Mouse (Mus musculus) ES-E14 (cell line): ENCODE measurements around the gene Prss42. TPM values are rescaled to one million over a fixed set of nuclear protein-coding genes. Genes with fewer than 3 reads are reported as not detected.
A peak's percentile ranks its signal among the peaks of the same experiment; 100 is the strongest.

Source experiments
- DNase-seq: peaks from one replicate; pipeline ENCODE4 v3.0.0-alpha.2; 2013; ENCODE audit warnings: low read depth, low spot score
- H3K27ac ChIP-seq: 2 replicates; pipeline ENCODE4 v1.5.1; 2012; ENCODE audit warnings: low read depth, mild to moderate bottlenecking, low read length, moderate library complexity, mixed read lengths; ENCODE audit not compliant: poor library complexity, insufficient read depth, severe bottlenecking
- H3K36me3 ChIP-seq: 2 replicates; pipeline ENCODE4 v1.6.1; 2012; ENCODE audit warnings: mild to moderate bottlenecking, low read length, moderate library complexity, mixed read lengths; ENCODE audit not compliant: control insufficient read depth, poor library complexity, insufficient read depth, severe bottlenecking
- H3K4me1 ChIP-seq, 2 experiments: fragments of 150-350 bp in 1 of 2; sonication (generic) in 1 of 2; 2 replicates each; pipeline ENCODE4 v1.6.1; 2012; ENCODE audit warnings: low read length in 2 of 2, mild to moderate bottlenecking in 1 of 2, mixed read lengths in 1 of 2; ENCODE audit not compliant: control insufficient read depth in 2 of 2, insufficient read depth in 2 of 2, poor library complexity in 1 of 2
- H3K4me3 ChIP-seq, 2 experiments: fragments of 150-350 bp in 1 of 2; sonication (generic) in 1 of 2; 2 replicates each; pipeline ENCODE4 v1.5.1; 2012; ENCODE audit warnings: low read length in 2 of 2, low read depth in 1 of 2, mild to moderate bottlenecking in 1 of 2, mixed read lengths in 1 of 2; ENCODE audit not compliant: insufficient read depth in 1 of 2, poor library complexity in 1 of 2, severe bottlenecking in 1 of 2
- H3K9ac ChIP-seq: 2 replicates; pipeline ENCODE4 v1.6.1; 2012; ENCODE audit warnings: low read depth, mild to moderate bottlenecking, low read length, mixed read lengths; ENCODE audit not compliant: poor library complexity, insufficient read depth, severe bottlenecking
- H3K9me3 ChIP-seq: fragments of 150-350 bp; sonication (generic); 2 replicates; pipeline ENCODE4 v1.6.1; 2012; ENCODE audit warnings: low read depth, mild to moderate bottlenecking, low read length; ENCODE audit not compliant: control insufficient read depth, insufficient read depth
- CHD2 ChIP-seq: IDR thresholded peaks from 2 replicates; pipeline ENCODE4 v1.6.1; 2014; ENCODE audit warnings: mild to moderate bottlenecking, low read depth, low read length, inconsistent platforms
- HCFC1 ChIP-seq: IDR thresholded peaks from 2 replicates; pipeline ENCODE4 v1.6.1; 2012; ENCODE audit warnings: low read length, inconsistent platforms, borderline replicate concordance; ENCODE audit not compliant: insufficient read depth
- MAFK ChIP-seq: IDR thresholded peaks from 2 replicates; pipeline ENCODE4 v1.6.1; 2014; ENCODE audit warnings: mild to moderate bottlenecking, low read depth, low read length, inconsistent platforms; ENCODE audit not compliant: insufficient read depth
- ZC3H11A ChIP-seq: IDR thresholded peaks from 2 replicates; pipeline ENCODE4 v1.6.1; 2012; ENCODE audit warnings: low read depth, mild to moderate bottlenecking, inconsistent platforms, low read length, borderline replicate concordance
- ZNF384 ChIP-seq: IDR thresholded peaks from 2 replicates; pipeline ENCODE4 v1.6.1; 2012; ENCODE audit warnings: low read depth, low read length, inconsistent platforms
- in situ Hi-C, 2 experiments: fragments of 600-800 bp; cut with MboI; formaldehyde crosslinking; loops; one replicate each; pipeline ENCODE4 v1.15.1; 2025; ENCODE audit warnings: low sequenced_read_pairs in 2 of 2, inconsistent platforms in 1 of 2; ENCODE audit not compliant: unreplicated experiment in 2 of 2
- total RNA-seq: library from RNA; depleted of rRNA; stranded (reverse); fragments of 300-350 nt; gene quantifications from 2 replicates; pipeline ENCODE4 v1.2.3, GENCODE M21; 2012

The Prss42 gene
- total RNA-seq, 1 experiment, result 7.5 TPM

GRCm38 (mm10) chr9:110821436-110821835 is 23.5 kb downstream of the Prss42 start:
- in situ Hi-C loops, result no loop called here
- H3K27ac ChIP-seq, result no peak overlapping the region
- no peak overlapping the region for H3K9ac ChIP-seq
- DNase-seq, result no peak
- no peak overlapping the region for H3K4me3 ChIP-seq
- no peaks in the 10 kb centered on the region for H3K36me3 ChIP-seq
- TF ChIP-seq ZNF384 (no peak), HCFC1 (no peak), ZC3H11A (no peak), MAFK (no peak), CHD2 (no peak)
- no peaks in the 10 kb centered on the region for H3K4me1 ChIP-seq
- no peaks in the 10 kb centered on the region for H3K9me3 ChIP-seq

- Histone ChIP-seq H3K4me1 (peaks cover 0 to 4% of the 10 kb centered on the region in 2 experiments; a peak in 1 of 4 replicates), H3K9me3 (no peaks in the 10 kb centered on the region), H3K9ac (no peak overlapping the region), H3K4me3 (no peak overlapping the region), H3K36me3 (no peaks in the 10 kb centered on the region), H3K27ac (no peak overlapping the region)
- TF ChIP-seq HCFC1 (no peak), ZC3H11A (no peak), ZNF384 (no peak), MAFK (no peak), CHD2 (no peak)
- in situ Hi-C loops, result no loop called here
- DNase-seq, result no peak
Observed at GRCm38 (mm10) chr9:110825426-110825825, 27.5 kb downstream of the Prss42 start.

GRCm38 (mm10) chr9:110825832-110826231 is 27.9 kb downstream of the Prss42 start:
- no peak for DNase-seq
- in situ Hi-C loops, result no loop called here
- Histone ChIP-seq H3K4me1 (peaks cover 0 to 4% of the 10 kb centered on the region in 2 experiments; a peak in 1 of 4 replicates), H3K36me3 (no peaks in the 10 kb centered on the region), H3K9ac (no peak overlapping the region), H3K4me3 (no peak overlapping the region), H3K9me3 (no peaks in the 10 kb centered on the region), H3K27ac (no peak overlapping the region)
- TF ChIP-seq HCFC1, result no peak
- no peak for TF ChIP-seq MAFK
- no peak for TF ChIP-seq CHD2
- no peak for TF ChIP-seq ZNF384
- TF ChIP-seq ZC3H11A, result no peak

GRCm38 (mm10) chr9:110826390-110826789 is 28.4 kb downstream of the Prss42 start, which contains the start of gene Prss43:
Gene Prss43, plus strand, starts transcription at chr9:110826690.
- H3K9ac ChIP-seq, result no peak within 1 kb of the TSS
- peaks cover 0 to 4% of the 10 kb centered on the region in 2 experiments; a peak in 1 of 4 replicates for H3K4me1 ChIP-seq
- no peak for DNase-seq
- H3K9me3 ChIP-seq, result no peaks in the 10 kb centered on the region
- in situ Hi-C loops, result no loop called here
- TF ChIP-seq ZNF384, result no peak
- no peak for TF ChIP-seq CHD2
- TF ChIP-seq ZC3H11A, result no peak
- TF ChIP-seq MAFK, result no peak
- TF ChIP-seq HCFC1, result no peak
- no peak within 1 kb of the TSS for H3K27ac ChIP-seq
- peak within 1 kb of the TSS in 1 of 2 experiments; percentile 9; a peak in 1 of 4 replicates for H3K4me3 ChIP-seq
- no peaks in the 10 kb centered on the region for H3K36me3 ChIP-seq

- in situ Hi-C loops, result no loop called here
- no peak overlapping the region for H3K27ac ChIP-seq
- no peak for TF ChIP-seq ZC3H11A
- no peak for TF ChIP-seq MAFK
- TF ChIP-seq CHD2, result no peak
- no peak for TF ChIP-seq HCFC1
- no peak for TF ChIP-seq ZNF384
- H3K9ac ChIP-seq, result no peak overlapping the region
- no peaks in the 10 kb centered on the region for H3K36me3 ChIP-seq
- peak overlapping the region in 1 of 2 experiments; percentile 18; a peak in 1 of 4 replicates for H3K4me3 ChIP-seq
- H3K4me1 ChIP-seq, result peaks cover 2 to 11% of the 10 kb centered on the region in 2 experiments; a peak in 2 of 4 replicates
- H3K9me3 ChIP-seq, result no peaks in the 10 kb centered on the region
- DNase-seq, result peak; percentile 79
Observed at GRCm38 (mm10) chr9:110833021-110833420, 35.1 kb downstream of the Prss42 start.
